Mouse (Mus musculus): ENCODE data around the gene Arfgef3.

GRCm38 (mm10) chr10:18589455-18589854 lies 154.3 kb downstream of the Arfgef3 start:
- TF ChIP-seq CTCF (IDR thresholded peaks at IDR 0.05; ENCODE audit: borderline replicate concordance, extremely low read depth, insufficient read depth, insufficient read length): no peak
- TF ChIP-seq POLR2A (IDR thresholded peaks at IDR 0.05; ENCODE audit: borderline replicate concordance, extremely low read depth, insufficient read depth, insufficient read length, poor library complexity, severe bottlenecking): no peak

Data from brain, embryonic 14.5 days (tissue).